Mouse (Mus musculus) midbrain, postnatal 0 days (tissue): Measurements from ENCODE around the gene Trpc7. TPM values are rescaled to one million over a fixed set of nuclear protein-coding genes. Genes with fewer than 3 reads are reported as not detected.
A peak's percentile ranks its signal among the peaks of the same experiment; 100 is the strongest.

Source experiments
- ATAC-seq: fragments of 200-750 bp; cut with Nextera tagmentation; 2 replicates; pipeline ENCODE4 v1.8.0; 2017; ENCODE audit warnings: moderate number of reproducible peaks, mild to moderate bottlenecking, moderate TSS enrichment, moderate library complexity; ENCODE audit not compliant: low FRiP score
- DNase-seq: peaks from one replicate; pipeline ENCODE4 v3.0.0-alpha.2; 2015; ENCODE audit warnings: low spot score
- H3K27ac ChIP-seq: fragments of 300-500 bp; sonication (generic); 2 replicates; pipeline ENCODE4 v1.5.1; 2014; ENCODE audit warnings: low read depth, mild to moderate bottlenecking, low read length, mixed read lengths
- H3K27me3 ChIP-seq: fragments of 300-500 bp; sonication (generic); 2 replicates; pipeline ENCODE4 v1.6.1; 2014; ENCODE audit warnings: low read length, control low read depth, mixed read lengths; ENCODE audit not compliant: insufficient read depth
- H3K36me3 ChIP-seq: fragments of 300-500 bp; sonication (generic); 2 replicates; pipeline ENCODE4 v1.6.1; 2014; ENCODE audit warnings: low read length, control low read depth, mixed read lengths; ENCODE audit not compliant: insufficient read depth
- H3K4me1 ChIP-seq: fragments of 300-500 bp; sonication (generic); 2 replicates; pipeline ENCODE4 v1.6.1; 2014; ENCODE audit warnings: mild to moderate bottlenecking, control low read depth, antibody characterized with exemption, low read length, mixed read lengths; ENCODE audit not compliant: insufficient read depth
- H3K4me2 ChIP-seq: fragments of 300-500 bp; sonication (generic); 2 replicates; pipeline ENCODE4 v1.6.1; 2014; ENCODE audit warnings: low read depth, mild to moderate bottlenecking, low read length, mixed read lengths; ENCODE audit not compliant: poor library complexity, severe bottlenecking
- H3K4me3 ChIP-seq: fragments of 300-500 bp; sonication (generic); 2 replicates; pipeline ENCODE4 v1.5.1; 2014; ENCODE audit warnings: low read depth, mild to moderate bottlenecking, low read length, moderate library complexity
- H3K9ac ChIP-seq: fragments of 300-500 bp; sonication (generic); replicated peaks from 2 replicates; pipeline ENCODE4 v1.6.1; 2014; ENCODE audit warnings: mild to moderate bottlenecking, low read length, moderate library complexity, mixed read lengths; ENCODE audit not compliant: poor library complexity, severe bottlenecking
- H3K9me3 ChIP-seq: fragments of 300-500 bp; sonication (generic); 2 replicates; pipeline ENCODE4 v1.6.1; 2016; ENCODE audit warnings: low read length, control low read depth
- CTCF ChIP-seq: IDR thresholded peaks from 2 replicates; pipeline ENCODE4 v1.5.1; 2016; ENCODE audit warnings: antibody characterized with exemption, mild to moderate bottlenecking
- WGBS: fragments of 180-500 bp; shearing (Covaris S2); extraction: QIAGEN DNeasy Blood & Tissue Kit; methylation state at CpG from one replicate; pipeline ENCODE4 v1.1.7; 2014; 5-methylcytosine and 5-hydroxymethylcytosine counted together
- polyA plus RNA-seq: library from polyadenylated mRNA; unstranded; fragments of >200 nt; fragmentation: Nextera tagmentation; extraction: Ambion mirVana; gene quantifications from 2 replicates; pipeline ENCODE4 v1.2.1, GENCODE M21; 2015
- total RNA-seq: library from RNA; depleted of rRNA; stranded (reverse); fragments of >200 nt; gene quantifications from 2 replicates; pipeline ENCODE4 v1.2.3, GENCODE M21; 2014

Gene Trpc7
- total and polyA plus RNA-seq, 2 experiments from 2014 or later: 4.7 to 8.3 TPM

DNA sequence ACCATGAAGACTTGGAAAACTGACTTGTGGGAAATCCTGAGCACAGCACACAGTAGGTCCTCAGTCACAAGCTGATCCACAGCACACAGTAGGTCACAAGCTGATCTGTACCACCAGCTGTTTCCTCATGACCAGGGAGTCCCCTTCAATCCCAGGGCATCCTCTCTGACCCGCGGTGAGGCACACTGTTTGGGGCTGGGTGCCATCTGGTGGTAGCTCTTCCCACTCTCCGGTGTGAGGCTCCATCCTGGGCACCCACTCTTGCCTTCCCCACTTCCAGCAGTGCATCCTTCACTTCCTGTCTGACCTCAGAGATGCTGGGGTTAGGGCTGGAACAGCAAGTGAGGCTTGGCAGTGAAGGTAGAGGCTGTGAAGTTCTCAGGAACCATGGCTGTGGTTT is 123.2 kb downstream of the Trpc7 start:
- Histone ChIP-seq H3K4me2 (no peak overlapping the region), H3K36me3 (no peaks in the 10 kb centered on the region), H3K27ac (no peak overlapping the region), H3K9me3 (no peaks in the 10 kb centered on the region), H3K27me3 (no peaks in the 10 kb centered on the region), H3K9ac (no peak overlapping the region), H3K4me1 (peaks cover 20% of the 10 kb centered on the region), H3K4me3 (no peak overlapping the region)
- peak; percentile 53 for TF ChIP-seq CTCF
- ATAC-seq: no peak
- DNase-seq: no peak
- WGBS: 48% methylated on average over 3 of the region's 3 CpGs

DNA sequence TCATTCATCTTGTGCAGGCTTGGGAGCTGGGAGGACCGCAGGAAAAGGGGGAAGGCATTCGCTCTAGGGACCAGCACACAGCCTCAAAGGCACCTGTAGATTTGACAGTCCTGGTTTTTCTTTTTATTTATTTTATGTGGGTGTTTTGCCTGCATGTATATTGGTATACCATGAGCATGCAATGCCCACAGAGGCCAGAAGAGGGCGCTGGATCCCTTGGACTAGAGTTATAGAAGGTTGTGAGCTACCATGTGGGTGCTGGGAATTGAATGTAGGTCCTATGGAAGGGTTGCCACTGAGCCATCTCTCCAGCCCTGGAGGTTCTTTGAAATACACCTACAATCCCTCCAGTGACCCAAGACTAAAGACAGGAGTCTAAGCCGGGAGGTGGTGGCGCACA is 125.0 kb downstream of the Trpc7 start:
- TF ChIP-seq CTCF: peak; percentile 56
- ATAC-seq: no peak
- Histone ChIP-seq H3K9me3 (no peaks in the 10 kb centered on the region), H3K9ac (no peak overlapping the region), H3K36me3 (no peaks in the 10 kb centered on the region), H3K4me2 (no peak overlapping the region), H3K27me3 (no peaks in the 10 kb centered on the region), H3K4me3 (no peak overlapping the region), H3K4me1 (peaks cover 21% of the 10 kb centered on the region), H3K27ac (0 out of 2 replicates have a peak overlapping the region, but pooled peaks have one; percentile 12)
- no peak for DNase-seq
- 66% methylated on average over 5 of the region's 5 CpGs for WGBS

DNA sequence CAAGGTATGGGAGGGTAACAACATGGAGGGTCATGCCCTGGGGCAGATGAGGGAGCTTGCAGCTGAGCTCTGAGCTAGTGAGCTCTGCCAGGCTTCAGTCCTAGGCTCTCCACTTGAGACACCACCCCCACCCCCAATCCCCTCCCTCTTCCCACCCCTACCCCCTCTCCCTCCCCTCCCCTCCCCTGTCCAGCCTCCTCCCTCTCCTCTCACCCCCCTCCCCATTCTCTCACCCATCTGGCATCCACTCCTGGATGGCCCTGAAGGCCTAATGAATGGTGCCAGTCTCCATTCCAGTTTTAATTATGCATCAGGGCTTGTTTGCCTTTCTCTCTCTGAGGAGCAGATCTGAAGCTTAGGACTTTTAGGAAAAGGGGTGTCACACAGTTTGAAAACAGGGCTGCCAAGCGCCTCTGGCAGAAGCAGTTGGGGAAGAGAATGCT is 125.6 kb downstream of the Trpc7 start:
- Histone ChIP-seq H3K4me3 (no peak overlapping the region), H3K4me1 (peaks cover 25% of the 10 kb centered on the region), H3K36me3 (no peaks in the 10 kb centered on the region), H3K27me3 (no peaks in the 10 kb centered on the region), H3K27ac (0 out of 2 replicates have a peak overlapping the region, but pooled peaks have one; percentile 12), H3K9ac (no peak overlapping the region), H3K4me2 (no peak overlapping the region), H3K9me3 (no peaks in the 10 kb centered on the region)
- no peak for TF ChIP-seq CTCF
- no peak for ATAC-seq
- DNase-seq: peak; percentile 62
- WGBS: 23% methylated on average over 1 of the region's 1 CpGs

DNA sequence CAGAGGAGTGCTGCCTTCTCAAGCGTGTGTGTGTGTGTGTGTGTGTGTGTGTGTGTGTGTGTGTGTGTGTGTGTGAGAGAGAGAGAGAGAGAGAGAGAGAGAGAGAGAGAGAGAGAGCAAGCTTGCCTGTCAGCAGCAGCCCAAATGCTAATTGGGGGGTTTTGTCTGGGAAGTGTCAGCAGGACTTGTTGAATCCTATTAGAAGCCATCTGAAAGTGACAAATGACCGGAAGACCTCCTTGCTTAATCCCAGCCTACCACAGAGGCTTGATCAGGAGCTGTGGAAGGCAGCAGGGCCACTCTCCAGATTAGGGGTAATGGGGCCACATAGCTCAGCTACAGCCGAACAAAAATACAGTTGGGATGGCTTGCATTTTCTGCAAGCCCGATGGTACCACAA is 126.4 kb downstream of the Trpc7 start:
- no peak for ATAC-seq
- H3K27ac ChIP-seq: no peak overlapping the region
- no peak for TF ChIP-seq CTCF

DNA sequence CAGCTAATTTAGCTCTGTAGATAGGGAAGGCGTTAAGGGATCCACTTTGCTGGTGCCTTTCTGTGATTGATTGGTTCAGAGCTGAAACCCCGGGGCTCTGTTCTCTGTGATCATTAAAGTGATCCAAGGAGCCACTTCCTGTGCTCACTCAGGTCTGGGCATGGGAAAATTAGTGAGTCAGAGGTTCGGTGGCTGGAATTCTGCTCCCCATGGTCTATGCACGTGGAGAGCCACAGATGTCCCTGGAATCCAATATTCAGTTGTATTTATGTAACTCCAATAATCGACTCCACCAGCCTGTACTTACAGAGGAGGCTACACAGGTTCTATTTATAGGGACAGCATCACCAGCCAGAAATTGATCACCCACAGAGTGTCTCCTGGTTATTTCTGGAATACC is 129.6 kb downstream of the Trpc7 start:
- Histone ChIP-seq H3K9ac (no peak overlapping the region), H3K27ac (no peak overlapping the region), H3K27me3 (no peaks in the 10 kb centered on the region; the same call in 1 of the 2 replicates), H3K4me3 (no peak overlapping the region), H3K4me2 (no peak overlapping the region), H3K36me3 (no peaks in the 10 kb centered on the region), H3K9me3 (no peaks in the 10 kb centered on the region), H3K4me1 (peaks cover 24% of the 10 kb centered on the region)
- no peak for TF ChIP-seq CTCF
- DNase-seq (no peak), ATAC-seq (no peak)
- WGBS: 44% methylated on average over 5 of the region's 5 CpGs

More for the DNA sequence above, 126.4 kb downstream of the Trpc7 start:
- 24% methylated on average over 4 of the region's 4 CpGs for WGBS
- Histone ChIP-seq H3K27me3 (no peaks in the 10 kb centered on the region), H3K9ac (no peak overlapping the region), H3K4me2 (no peak overlapping the region), H3K4me1 (peaks cover 19% of the 10 kb centered on the region), H3K9me3 (no peaks in the 10 kb centered on the region), H3K4me3 (no peak overlapping the region), H3K36me3 (no peaks in the 10 kb centered on the region)
- DNase-seq: no peak

DNA sequence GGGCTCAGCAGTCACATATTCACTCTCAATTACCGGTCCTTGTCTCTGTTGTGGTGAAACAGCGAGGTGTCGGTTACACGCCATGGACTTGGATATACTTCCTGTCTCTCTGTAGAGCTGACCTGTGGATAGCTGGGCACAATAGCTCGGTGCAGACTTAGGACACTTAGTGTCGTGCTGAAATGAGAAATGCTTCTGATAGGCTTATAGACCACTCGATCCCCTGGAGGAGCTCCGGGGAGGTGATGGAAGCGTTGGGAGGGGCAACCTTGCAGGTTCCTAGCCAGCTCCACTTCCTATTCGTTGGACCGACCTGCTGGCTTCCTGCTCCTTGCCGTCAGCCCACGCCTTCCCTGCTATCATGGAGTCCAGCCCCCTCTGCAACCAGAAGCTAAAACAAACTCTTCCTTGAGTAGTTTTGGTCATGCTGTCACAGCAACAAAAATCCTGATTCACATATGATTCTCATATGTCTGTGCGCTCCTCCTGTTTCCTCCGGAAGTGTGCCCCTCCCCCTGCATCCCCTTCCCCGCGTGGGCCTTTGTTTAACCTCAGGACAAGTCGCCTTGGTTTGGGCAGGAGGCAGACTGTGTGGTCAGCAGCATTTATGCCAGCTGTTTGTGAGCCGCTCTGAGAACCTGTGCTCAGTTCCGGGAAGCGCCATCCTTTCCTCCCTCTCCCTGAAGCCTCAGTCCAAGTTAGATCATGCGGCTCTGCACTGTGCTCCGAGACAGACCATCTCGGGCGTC is 130.3 kb downstream of the Trpc7 start:
- Histone ChIP-seq H3K9ac (no peak overlapping the region), H3K27me3 (no peaks in the 10 kb centered on the region; the same call in 1 of the 2 replicates), H3K4me1 (peaks cover 23% of the 10 kb centered on the region), H3K9me3 (no peaks in the 10 kb centered on the region), H3K27ac (no peak overlapping the region), H3K36me3 (no peaks in the 10 kb centered on the region), H3K4me2 (no peak overlapping the region), H3K4me3 (no peak overlapping the region)
- 54% methylated on average over 25 of the region's 25 CpGs for WGBS
- ATAC-seq: no peak
- DNase-seq: no peak
- TF ChIP-seq CTCF: no peak
